Mouse (Mus musculus): Measurements from ENCODE around the gene Aim2.

DNA sequence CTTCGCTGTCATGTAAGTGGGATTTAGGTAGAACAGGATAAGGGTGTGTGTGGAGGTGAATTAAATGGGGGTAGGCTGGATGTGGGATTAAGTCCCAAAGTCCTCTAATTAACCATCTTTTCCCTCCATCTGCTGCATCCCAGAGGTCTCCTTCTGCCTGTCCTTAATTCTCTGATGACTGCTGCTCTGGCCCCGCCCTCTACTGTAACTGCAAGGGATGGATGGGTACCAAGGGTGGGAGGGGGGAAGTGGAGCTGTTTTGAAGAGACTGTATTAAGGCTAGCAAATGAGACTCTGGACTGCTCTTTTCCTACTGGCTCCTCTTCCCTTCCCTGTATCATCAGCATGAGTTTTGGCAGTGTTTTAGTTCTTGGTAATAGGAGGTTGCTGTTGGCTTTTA is 18.9 kb downstream of the Aim2 start:
- TF ChIP-seq CTCF (conservative IDR thresholded peaks at IDR 0.05; ENCODE audit: low read length) (no peak), NANOG (IDR thresholded peaks at IDR 0.05; ENCODE audit: borderline replicate concordance, low read length) (no peak)
